Mouse (Mus musculus) urinary bladder, postnatal 4 days (tissue): ENCODE results near the gene Iqch.

ENCODE experiments used
- DNase-seq, 2 experiments: peaks; one replicate each; pipeline ENCODE4 v3.0.0; 2021 to 2022; ENCODE audit warnings: low spot score in 2 of 2

Iqch gene

GRCm38 (mm10) chr9:63602043-63602939, at the start of gene Iqch, which contains the start of gene Aagab:
Gene Iqch, minus strand, starts transcription at chr9:63602493.
Gene Aagab, plus strand, starts transcription at chr9:63602660.
- DNase-seq: peak; percentile 94 to 95

GRCm38 (mm10) chr9:63651594-63651993, 49.3 kb upstream of the Iqch start:
- DNase-seq: peak; percentile 60 to 73

- DNase-seq: peak in 1 of 2 experiments; percentile 18
Measured at GRCm38 (mm10) chr9:63650905-63651304, 48.6 kb upstream of the Iqch start.

GRCm38 (mm10) chr9:63649841-63650545, 47.7 kb upstream of the Iqch start:
- no peak for DNase-seq

GRCm38 (mm10) chr9:63648520-63648918, 46.2 kb upstream of the Iqch start:
- no peak for DNase-seq

GRCm38 (mm10) chr9:63647581-63648519, 45.6 kb upstream of the Iqch start:
- no peak for DNase-seq

GRCm38 (mm10) chr9:63645084-63645483, 42.8 kb upstream of the Iqch start:
- DNase-seq: no peak

- no peak for DNase-seq
Measured at GRCm38 (mm10) chr9:63644011-63644410, 41.7 kb upstream of the Iqch start.

- no peak for DNase-seq
Measured at GRCm38 (mm10) chr9:63641983-63642646, 39.8 kb upstream of the Iqch start.

- no peak for DNase-seq
Measured at GRCm38 (mm10) chr9:63636113-63636512, 33.8 kb upstream of the Iqch start.

- DNase-seq: no peak
Measured at GRCm38 (mm10) chr9:63633334-63633733, 31.0 kb upstream of the Iqch start.

GRCm38 (mm10) chr9:63632924-63633323, 30.6 kb upstream of the Iqch start:
- no peak for DNase-seq

GRCm38 (mm10) chr9:63632045-63632444, 29.8 kb upstream of the Iqch start:
- DNase-seq: no peak

- DNase-seq: no peak
Measured at GRCm38 (mm10) chr9:63625090-63625756, 22.9 kb upstream of the Iqch start.

- DNase-seq: no peak
Measured at GRCm38 (mm10) chr9:63623895-63624569, 21.7 kb upstream of the Iqch start.

GRCm38 (mm10) chr9:63617967-63618366, 15.7 kb upstream of the Iqch start:
- no peak for DNase-seq

GRCm38 (mm10) chr9:63614018-63614985, 12.0 kb upstream of the Iqch start:
- DNase-seq: no peak

GRCm38 (mm10) chr9:63613569-63613968, 11.3 kb upstream of the Iqch start:
- DNase-seq: no peak
